Mouse (Mus musculus) ovary, postnatal 14 days (tissue): ENCODE data around the gene Olfr316.
"Not testable (repeated sequence)": the region's sequence is repeated elsewhere in the genome, so short reads cannot be mapped to it uniquely, and the experiment has no call there.

Experiments
- DNase-seq: peaks from one replicate; pipeline ENCODE4 v3.0.0; 2022; ENCODE audit warnings: low spot score

Olfr316 gene

GRCm38 (mm10) chr11:58752434-58752833, at the start of gene Olfr316:
Gene Olfr316, plus strand, starts transcription at chr11:58752734.
- DNase-seq, result no peak

GRCm38 (mm10) chr11:58709086-58709485, 43.4 kb upstream of the Olfr316 start:
- no peak for DNase-seq

GRCm38 (mm10) chr11:58717723-58718122, 34.8 kb upstream of the Olfr316 start:
- DNase-seq, result not testable (repeated sequence)

GRCm38 (mm10) chr11:58719701-58720100, 32.8 kb upstream of the Olfr316 start:
- DNase-seq, result no peak

- DNase-seq, result no peak
These were observed 28.6 kb upstream of the Olfr316 start, which contains the start of gene Olfr318 for GRCm38 (mm10) chr11:58723914-58724313. Gene Olfr318, minus strand, starts transcription at chr11:58724014.

- not testable (repeated sequence) for DNase-seq
These were observed 24.5 kb upstream of the Olfr316 start for GRCm38 (mm10) chr11:58727896-58728650.

GRCm38 (mm10) chr11:58733372-58733771, 19.2 kb upstream of the Olfr316 start:
- no peak for DNase-seq

GRCm38 (mm10) chr11:58738792-58739262, 13.7 kb upstream of the Olfr316 start, which contains the start of gene Olfr317:
Gene Olfr317, minus strand, starts transcription at chr11:58739212.
- no peak for DNase-seq

- not testable (repeated sequence) for DNase-seq
These were observed 1.4 kb upstream of the Olfr316 start for GRCm38 (mm10) chr11:58751096-58751495.

- DNase-seq, result no peak
These were observed 20.4 kb downstream of the Olfr316 start, which contains the start of gene Olfr315 for GRCm38 (mm10) chr11:58772888-58773287. Gene Olfr315, plus strand, starts transcription at chr11:58773188.

GRCm38 (mm10) chr11:58782480-58783089, 30.1 kb downstream of the Olfr316 start, which contains the start of gene Olfr314:
Gene Olfr314, plus strand, starts transcription at chr11:58782952.
- no peak for DNase-seq

GRCm38 (mm10) chr11:58784182-58784581, 31.6 kb downstream of the Olfr316 start:
- DNase-seq, result no peak

- no peak for DNase-seq
These were observed 35.1 kb downstream of the Olfr316 start for GRCm38 (mm10) chr11:58787651-58788050.

- no peak for DNase-seq
These were observed 35.8 kb downstream of the Olfr316 start for GRCm38 (mm10) chr11:58788346-58788745.

- no peak for DNase-seq
These were observed 37.0 kb downstream of the Olfr316 start for GRCm38 (mm10) chr11:58789532-58789931.

GRCm38 (mm10) chr11:58790053-58790452, 37.5 kb downstream of the Olfr316 start:
- no peak for DNase-seq

GRCm38 (mm10) chr11:58790646-58791045, 38.1 kb downstream of the Olfr316 start:
- no peak for DNase-seq

- DNase-seq, result no peak
These were observed 43.3 kb downstream of the Olfr316 start for GRCm38 (mm10) chr11:58795856-58796255.

- DNase-seq, result no peak
These were observed 44.3 kb downstream of the Olfr316 start for GRCm38 (mm10) chr11:58796850-58797249.

GRCm38 (mm10) chr11:58799747-58800146, 47.2 kb downstream of the Olfr316 start:
- no peak for DNase-seq

- peak; percentile 2 for DNase-seq
These were observed 49.2 kb downstream of the Olfr316 start, which contains the start of gene Fam183b for GRCm38 (mm10) chr11:58801558-58802228. Gene Fam183b, minus strand, starts transcription at chr11:58801960.

GRCm38 (mm10) chr11:58803871-58804270, 51.3 kb downstream of the Olfr316 start:
- DNase-seq, result no peak
